Mouse (Mus musculus) kidney, adult 2 months (tissue): ENCODE results near the gene Hs3st5. TPM values are rescaled to one million over a fixed set of nuclear protein-coding genes. Genes with fewer than 3 reads are reported as not detected.

Source experiments
- DNase-seq: peaks from one replicate; pipeline ENCODE4 v3.0.0; 2021
- H3K27ac ChIP-seq: fragments of 200-500 bp; 2 replicates; pipeline ENCODE4 v1.5.1; 2012; ENCODE audit warnings: low read depth, low read length, control low read depth, inconsistent platforms; ENCODE audit not compliant: insufficient read depth
- H3K27me3 ChIP-seq: fragments of 200-500 bp; replicated peaks from 2 replicates; pipeline ENCODE4 v1.6.1; 2012; ENCODE audit warnings: mild to moderate bottlenecking, moderate library complexity, low read length, inconsistent platforms; ENCODE audit not compliant: control insufficient read depth, insufficient read depth
- H3K36me3 ChIP-seq: fragments of 200-500 bp; 2 replicates; pipeline ENCODE4 v1.6.1; 2012; ENCODE audit warnings: mild to moderate bottlenecking, moderate library complexity, low read length, inconsistent platforms; ENCODE audit not compliant: control insufficient read depth, insufficient read depth
- H3K4me1 ChIP-seq: fragments of 200-500 bp; 2 replicates; pipeline ENCODE4 v1.6.1; 2011; ENCODE audit warnings: low read length; ENCODE audit not compliant: control insufficient read depth, insufficient read depth
- H3K4me3 ChIP-seq: fragments of 200-500 bp; 2 replicates; pipeline ENCODE4 v1.5.1; 2011; ENCODE audit warnings: mild to moderate bottlenecking, low read depth, low read length, control low read depth; ENCODE audit not compliant: insufficient read depth
- CTCF ChIP-seq: fragments of 200-500 bp; conservative IDR thresholded peaks from 2 replicates; pipeline ENCODE4 v1.5.1; 2011; ENCODE audit warnings: low read depth, mild to moderate bottlenecking, control low read depth, low read length, moderate library complexity, mixed read lengths; ENCODE audit not compliant: insufficient read depth, insufficient read length
- POLR2A ChIP-seq: fragments of 200-500 bp; IDR thresholded peaks from one replicate; pipeline ENCODE4 v1.6.1; 2011; ENCODE audit warnings: low read depth, low read length, control low read depth
- WGBS: fragments of 180-500 bp; shearing (Covaris S2); methylation state at CpG from one replicate; pipeline ENCODE4 v1.1.7; 2018; 5-methylcytosine and 5-hydroxymethylcytosine counted together
- polyA plus RNA-seq: library from polyadenylated mRNA; depleted of rRNA; stranded (reverse); fragments of >200 nt; gene quantifications from 2 replicates; pipeline ENCODE4 v1.2.3, GENCODE M21; 2012

Hs3st5 gene
- polyA plus RNA-seq, 1 experiment = 0.11 TPM

DNA sequence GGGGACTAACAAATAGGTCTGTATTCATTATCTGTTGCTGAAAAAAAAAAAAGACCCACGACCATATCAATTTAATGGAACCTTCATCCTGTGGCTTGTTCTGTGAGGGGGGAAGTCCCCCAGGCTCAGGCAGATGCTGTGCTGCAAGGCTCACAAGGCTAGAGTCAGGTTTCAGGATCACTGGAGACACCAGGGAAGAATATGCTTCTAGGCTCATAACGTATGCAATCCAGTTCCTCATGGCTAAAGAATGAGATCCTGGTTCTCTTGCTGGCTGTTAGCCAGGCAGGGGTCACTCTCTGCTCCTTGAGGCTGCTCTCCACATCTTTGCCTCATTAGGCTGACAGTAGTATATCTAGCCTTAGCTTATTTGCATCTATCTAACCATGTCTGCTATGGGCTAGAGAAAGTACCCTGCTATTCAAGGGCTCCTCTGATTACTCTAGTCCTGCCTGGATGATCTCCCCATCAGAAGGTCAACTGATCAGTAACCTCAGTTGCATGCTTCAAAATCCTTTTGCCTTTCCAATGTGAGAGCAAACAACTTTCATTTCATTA is 294.4 kb downstream of the Hs3st5 start:
- WGBS = 26% methylated on average over 2 of the region's 2 CpGs
- Histone ChIP-seq H3K4me3 (no peak overlapping the region), H3K27ac (no peak overlapping the region), H3K4me1 (no peaks in the 10 kb centered on the region), H3K36me3 (no peaks in the 10 kb centered on the region), H3K27me3 (no peaks in the 10 kb centered on the region)
- no peak for TF ChIP-seq CTCF
- TF ChIP-seq POLR2A = no peak
- DNase-seq = no peak

DNA sequence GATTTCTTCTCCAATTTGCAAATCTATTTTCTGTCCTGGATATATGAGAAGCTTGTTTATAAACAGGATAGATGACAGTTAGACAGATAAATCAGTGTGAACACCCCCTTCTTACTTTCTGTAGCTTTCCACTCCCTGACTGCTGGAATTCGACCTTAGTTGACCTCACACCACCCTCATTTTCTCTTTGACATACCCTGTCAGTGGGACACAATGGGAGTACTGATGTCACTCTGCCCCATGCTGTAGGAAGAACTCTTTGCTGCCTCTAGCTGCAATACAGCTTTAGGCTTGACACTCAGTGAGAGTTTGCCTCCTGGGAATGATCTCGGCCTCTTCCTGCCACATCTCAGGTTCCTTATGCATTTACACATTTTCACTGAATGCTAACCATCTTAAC is 297.1 kb downstream of the Hs3st5 start:
- 26% methylated on average over 2 of the region's 2 CpGs for WGBS
- H3K27ac ChIP-seq = no peak overlapping the region
- no peak overlapping the region for H3K4me3 ChIP-seq
- TF ChIP-seq CTCF (no peak), POLR2A (no peak)
- H3K27me3 ChIP-seq = no peaks in the 10 kb centered on the region
- DNase-seq = no peak
- H3K36me3 ChIP-seq = no peaks in the 10 kb centered on the region
- H3K4me1 ChIP-seq = no peaks in the 10 kb centered on the region

DNA sequence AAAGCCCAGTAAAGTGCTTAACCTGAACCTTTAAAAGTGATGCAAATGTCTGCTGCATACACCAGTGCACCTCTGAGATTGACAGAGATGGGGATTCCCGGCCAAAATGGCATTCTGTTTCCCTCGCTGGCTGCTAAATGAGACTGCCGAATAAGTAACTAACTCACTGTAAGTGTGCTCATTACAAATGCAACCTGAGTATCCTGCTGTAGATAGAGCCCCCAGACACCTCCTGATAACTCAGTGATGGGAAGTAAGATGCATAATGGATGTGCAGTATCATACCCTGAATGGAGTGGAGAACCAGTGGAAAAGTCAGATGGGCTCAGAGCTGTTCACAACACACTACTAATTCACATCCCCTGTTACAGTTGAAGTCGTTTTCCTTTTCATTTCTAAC is 298.7 kb downstream of the Hs3st5 start:
- no peak for TF ChIP-seq POLR2A
- no peak for TF ChIP-seq CTCF
- no peak for DNase-seq
- H3K4me1 ChIP-seq = no peaks in the 10 kb centered on the region
- H3K27ac ChIP-seq = no peak overlapping the region
- no peaks in the 10 kb centered on the region for H3K27me3 ChIP-seq
- no peak overlapping the region for H3K4me3 ChIP-seq
- H3K36me3 ChIP-seq = no peaks in the 10 kb centered on the region
- 59% methylated on average over 4 of the region's 4 CpGs for WGBS

DNA sequence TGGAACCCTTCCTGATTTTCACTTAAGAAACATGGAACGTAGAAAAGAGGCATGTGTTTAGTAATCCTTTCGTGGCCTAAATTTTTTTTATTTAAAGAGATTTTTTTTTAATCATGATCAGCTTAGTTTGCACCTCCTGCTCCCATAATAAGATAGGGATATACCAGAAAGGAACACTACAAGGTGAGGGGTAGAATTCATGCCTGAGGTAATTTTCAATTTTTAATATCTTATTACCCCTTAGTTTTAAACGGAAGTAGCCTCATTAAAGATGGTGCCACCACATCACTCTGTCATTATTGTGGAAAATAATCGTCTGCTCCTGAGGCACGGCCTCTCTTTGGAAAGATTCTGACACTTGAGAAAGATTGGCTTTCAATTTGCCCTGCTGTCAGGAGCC is 299.2 kb downstream of the Hs3st5 start:
- 76% methylated on average over 5 of the region's 5 CpGs for WGBS
- Histone ChIP-seq H3K27ac (no peak overlapping the region), H3K4me1 (no peaks in the 10 kb centered on the region), H3K27me3 (no peaks in the 10 kb centered on the region), H3K4me3 (no peak overlapping the region), H3K36me3 (no peaks in the 10 kb centered on the region)
- TF ChIP-seq POLR2A (no peak), CTCF (no peak)
- no peak for DNase-seq

DNA sequence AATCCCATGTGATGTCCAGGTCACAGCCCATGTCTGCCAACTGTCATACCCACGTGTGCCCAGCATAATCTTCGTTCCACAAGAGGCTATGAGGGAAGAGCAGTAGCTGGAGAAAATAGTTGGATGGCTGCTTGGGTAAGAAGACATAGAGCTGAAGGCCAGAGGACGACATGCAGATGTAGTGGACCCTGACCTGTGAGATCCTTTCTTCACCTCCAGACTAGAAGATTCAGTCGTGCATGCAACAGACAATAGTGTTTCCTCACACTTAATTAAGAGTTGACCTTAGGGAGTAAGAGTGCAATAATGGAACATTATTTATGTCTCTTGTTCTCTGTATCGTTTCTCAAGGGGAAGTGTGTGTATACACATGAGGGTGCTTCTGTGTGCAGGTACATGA is 300.4 kb downstream of the Hs3st5 start:
- no peaks in the 10 kb centered on the region for H3K27me3 ChIP-seq
- TF ChIP-seq POLR2A = no peak
- TF ChIP-seq CTCF = no peak
- no peaks in the 10 kb centered on the region for H3K36me3 ChIP-seq
- no peaks in the 10 kb centered on the region for H3K4me1 ChIP-seq
- 25% methylated on average over 5 of the region's 5 CpGs for WGBS
- no peak overlapping the region for H3K4me3 ChIP-seq
- no peak for DNase-seq
- H3K27ac ChIP-seq = no peak overlapping the region

DNA sequence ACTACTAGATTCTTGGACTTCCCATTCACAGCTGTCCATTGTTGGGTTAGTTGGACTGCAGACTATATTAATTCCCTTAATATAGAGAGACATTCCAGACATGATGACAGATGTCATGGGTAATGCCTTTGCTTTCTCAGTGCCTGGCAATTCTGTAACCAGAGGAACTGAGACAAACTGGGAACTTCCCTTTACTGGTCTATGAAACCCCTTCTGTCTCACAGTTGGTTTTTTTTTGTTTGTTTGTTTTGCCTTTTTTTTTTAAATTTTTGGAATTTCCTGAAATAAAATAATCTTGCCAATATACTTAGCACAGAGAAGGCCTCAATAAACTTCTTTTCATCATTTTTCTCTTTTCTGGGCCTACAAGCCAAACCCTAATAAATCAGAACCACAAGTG is 312.3 kb downstream of the Hs3st5 start:
- Histone ChIP-seq H3K27ac (no peak overlapping the region), H3K36me3 (no peaks in the 10 kb centered on the region), H3K4me3 (no peak overlapping the region), H3K27me3 (no peaks in the 10 kb centered on the region), H3K4me1 (no peaks in the 10 kb centered on the region)
- DNase-seq = no peak
- no peak for TF ChIP-seq POLR2A
- TF ChIP-seq CTCF = no peak

DNA sequence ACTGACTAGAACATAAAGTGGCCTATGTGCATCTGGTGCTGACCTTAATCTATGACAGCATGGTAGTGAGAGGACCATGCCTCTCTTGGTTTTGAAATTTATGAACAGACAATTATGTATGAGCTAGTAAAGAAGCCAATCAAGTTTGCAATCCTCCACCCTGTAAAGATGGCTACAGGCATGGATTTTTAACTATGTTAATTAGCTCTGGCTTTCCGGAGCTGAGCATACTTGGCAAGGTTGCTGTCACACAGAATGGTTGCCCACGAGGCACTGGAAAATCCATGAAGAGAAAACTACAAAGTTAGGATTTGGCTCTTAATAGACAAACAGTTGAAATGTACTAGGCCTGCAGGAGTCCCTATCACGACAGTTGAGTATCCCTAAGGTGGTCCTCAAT is 322.5 kb downstream of the Hs3st5 start:
- 60% methylated on average over 3 of the region's 3 CpGs for WGBS
- Histone ChIP-seq H3K27ac (no peak overlapping the region), H3K4me1 (no peaks in the 10 kb centered on the region), H3K27me3 (no peaks in the 10 kb centered on the region), H3K36me3 (no peaks in the 10 kb centered on the region), H3K4me3 (no peak overlapping the region)
- DNase-seq = no peak
- TF ChIP-seq POLR2A (no peak), CTCF (no peak)
